Mouse (Mus musculus): ENCODE measurements around the gene Gm44790. TPM values are rescaled to one million over a fixed set of nuclear protein-coding genes. Genes with fewer than 3 reads are reported as not detected.
"Not testable (repeated sequence)": the region's sequence is repeated elsewhere in the genome, so short reads cannot be mapped to it uniquely, and the experiment has no call there.

Gene Gm44790
- polyA plus RNA-seq (2014; fragmentation: Nextera tagmentation; extraction: Ambion mirVana): not detected in 2 replicates

- ATAC-seq (ENCODE audit: insufficient read depth, low FRiP score, low TSS enrichment): no peak
- WGBS: 95% methylated on average over 1 of the region's 1 CpGs
- Histone ChIP-seq H3K9me3 (ENCODE audit: control insufficient read depth, low read length) (no peaks in the 10 kb centered on the region), H3K9ac (ENCODE audit: low read length) (no peak within 1 kb of the TSS), H3K4me1 (ENCODE audit: control insufficient read depth, insufficient read depth, low read length) (no peaks in the 10 kb centered on the region), H3K36me3 (ENCODE audit: control insufficient read depth, insufficient read depth, low read length) (peaks cover 19% of the 10 kb centered on the region), H3K27ac (ENCODE audit: low read depth, low read length) (no peak within 1 kb of the TSS), H3K27me3 (ENCODE audit: control insufficient read depth, insufficient read depth, low read length) (no peaks in the 10 kb centered on the region), H3K4me2 (ENCODE audit: low read depth) (no peak within 1 kb of the TSS), H3K4me3 (ENCODE audit: low read depth, low read length) (no peak within 1 kb of the TSS)
- no peak for DNase-seq (ENCODE audit: low spot score)
Measured at GRCm38 (mm10) chr6:86426358-86426757, at the start of gene Gm44790. Gene Gm44790, plus strand, starts transcription at chr6:86426658.

- no peak overlapping the region for H3K4me3 ChIP-seq (ENCODE audit: low read depth, low read length)
- H3K9ac ChIP-seq (ENCODE audit: low read length): no peak overlapping the region
- no peak overlapping the region for H3K4me2 ChIP-seq (ENCODE audit: low read depth)
- WGBS: 93% methylated on average over 3 of the region's 3 CpGs
- H3K27ac ChIP-seq (ENCODE audit: low read depth, low read length): no peak overlapping the region
- H3K27me3 ChIP-seq (ENCODE audit: control insufficient read depth, insufficient read depth, low read length): no peaks in the 10 kb centered on the region
- H3K9me3 ChIP-seq (ENCODE audit: control insufficient read depth, low read length): no peaks in the 10 kb centered on the region
- no peak for ATAC-seq (ENCODE audit: insufficient read depth, low FRiP score, low TSS enrichment)
- DNase-seq (ENCODE audit: low spot score): no peak
- H3K4me1 ChIP-seq (ENCODE audit: control insufficient read depth, insufficient read depth, low read length): no peaks in the 10 kb centered on the region
- peaks cover 14% of the 10 kb centered on the region for H3K36me3 ChIP-seq (ENCODE audit: control insufficient read depth, insufficient read depth, low read length)
Measured at GRCm38 (mm10) chr6:86378341-86378740, 48.1 kb upstream of the Gm44790 start.

GRCm38 (mm10) chr6:86380112-86380511, 46.3 kb upstream of the Gm44790 start:
- H3K27me3 ChIP-seq (ENCODE audit: control insufficient read depth, insufficient read depth, low read length); H3K9me3 ChIP-seq (ENCODE audit: control insufficient read depth, low read length); H3K9ac ChIP-seq (ENCODE audit: low read length); H3K4me3 ChIP-seq (ENCODE audit: low read depth, low read length); H3K4me1 ChIP-seq (ENCODE audit: control insufficient read depth, insufficient read depth, low read length); H3K27ac ChIP-seq (ENCODE audit: low read depth, low read length); DNase-seq (ENCODE audit: low spot score); ATAC-seq (ENCODE audit: insufficient read depth, low FRiP score, low TSS enrichment); H3K4me2 ChIP-seq (ENCODE audit: low read depth): not testable (repeated sequence)
- WGBS: 66% methylated on average over 6 of the region's 8 CpGs
- peaks cover 14% of the 10 kb centered on the region for H3K36me3 ChIP-seq (ENCODE audit: control insufficient read depth, insufficient read depth, low read length)

GRCm38 (mm10) chr6:86382551-86382950, 43.9 kb upstream of the Gm44790 start:
- no peak overlapping the region for H3K4me3 ChIP-seq (ENCODE audit: low read depth, low read length)
- no peak overlapping the region for H3K4me2 ChIP-seq (ENCODE audit: low read depth)
- no peaks in the 10 kb centered on the region for H3K9me3 ChIP-seq (ENCODE audit: control insufficient read depth, low read length)
- H3K4me1 ChIP-seq (ENCODE audit: control insufficient read depth, insufficient read depth, low read length): no peaks in the 10 kb centered on the region
- no peak overlapping the region for H3K9ac ChIP-seq (ENCODE audit: low read length)
- ATAC-seq (ENCODE audit: insufficient read depth, low FRiP score, low TSS enrichment): no peak
- no peak for DNase-seq (ENCODE audit: low spot score)
- H3K36me3 ChIP-seq (ENCODE audit: control insufficient read depth, insufficient read depth, low read length): peaks cover 10% of the 10 kb centered on the region
- no peaks in the 10 kb centered on the region for H3K27me3 ChIP-seq (ENCODE audit: control insufficient read depth, insufficient read depth, low read length)
- H3K27ac ChIP-seq (ENCODE audit: low read depth, low read length): no peak overlapping the region

- no peak overlapping the region for H3K27ac ChIP-seq (ENCODE audit: low read depth, low read length)
- H3K4me3 ChIP-seq (ENCODE audit: low read depth, low read length): no peak overlapping the region
- WGBS: 43% methylated on average over 16 of the region's 16 CpGs
- DNase-seq (ENCODE audit: low spot score): no peak
- H3K27me3 ChIP-seq (ENCODE audit: control insufficient read depth, insufficient read depth, low read length): no peaks in the 10 kb centered on the region
- H3K9ac ChIP-seq (ENCODE audit: low read length): no peak overlapping the region
- peaks cover 8% of the 10 kb centered on the region for H3K36me3 ChIP-seq (ENCODE audit: control insufficient read depth, insufficient read depth, low read length)
- H3K9me3 ChIP-seq (ENCODE audit: control insufficient read depth, low read length): no peaks in the 10 kb centered on the region
- ATAC-seq (ENCODE audit: insufficient read depth, low FRiP score, low TSS enrichment): no peak
- no peak overlapping the region for H3K4me2 ChIP-seq (ENCODE audit: low read depth)
- H3K4me1 ChIP-seq (ENCODE audit: control insufficient read depth, insufficient read depth, low read length): no peaks in the 10 kb centered on the region
Measured at GRCm38 (mm10) chr6:86383370-86383769, 43.1 kb upstream of the Gm44790 start.

- H3K36me3 ChIP-seq (ENCODE audit: control insufficient read depth, insufficient read depth, low read length): peaks cover 12% of the 10 kb centered on the region
- H3K4me3 ChIP-seq (ENCODE audit: low read depth, low read length): no peak overlapping the region
- H3K9ac ChIP-seq (ENCODE audit: low read length): no peak overlapping the region
- no peak for ATAC-seq (ENCODE audit: insufficient read depth, low FRiP score, low TSS enrichment)
- DNase-seq (ENCODE audit: low spot score): no peak
- no peak overlapping the region for H3K27ac ChIP-seq (ENCODE audit: low read depth, low read length)
- no peak overlapping the region for H3K4me2 ChIP-seq (ENCODE audit: low read depth)
- no peaks in the 10 kb centered on the region for H3K4me1 ChIP-seq (ENCODE audit: control insufficient read depth, insufficient read depth, low read length)
- H3K9me3 ChIP-seq (ENCODE audit: control insufficient read depth, low read length): no peaks in the 10 kb centered on the region
- no peaks in the 10 kb centered on the region for H3K27me3 ChIP-seq (ENCODE audit: control insufficient read depth, insufficient read depth, low read length)
- WGBS: 77% methylated on average over 4 of the region's 4 CpGs
Measured at GRCm38 (mm10) chr6:86384692-86385091, 41.8 kb upstream of the Gm44790 start.

GRCm38 (mm10) chr6:86385362-86386104, 40.9 kb upstream of the Gm44790 start:
- WGBS: 89% methylated on average over 5 of the region's 5 CpGs
- no peak overlapping the region for H3K9ac ChIP-seq (ENCODE audit: low read length)
- no peak overlapping the region for H3K4me2 ChIP-seq (ENCODE audit: low read depth)
- no peaks in the 10 kb centered on the region for H3K4me1 ChIP-seq (ENCODE audit: control insufficient read depth, insufficient read depth, low read length)
- peaks cover 18% of the 10 kb centered on the region for H3K36me3 ChIP-seq (ENCODE audit: control insufficient read depth, insufficient read depth, low read length)
- DNase-seq (ENCODE audit: low spot score) (no peak), ATAC-seq (ENCODE audit: insufficient read depth, low FRiP score, low TSS enrichment) (no peak)
- no peaks in the 10 kb centered on the region for H3K9me3 ChIP-seq (ENCODE audit: control insufficient read depth, low read length)
- no peak overlapping the region for H3K4me3 ChIP-seq (ENCODE audit: low read depth, low read length)
- H3K27ac ChIP-seq (ENCODE audit: low read depth, low read length): no peak overlapping the region
- H3K27me3 ChIP-seq (ENCODE audit: control insufficient read depth, insufficient read depth, low read length): no peaks in the 10 kb centered on the region

GRCm38 (mm10) chr6:86387313-86387712, 39.1 kb upstream of the Gm44790 start:
- Histone ChIP-seq H3K4me1 (ENCODE audit: control insufficient read depth, insufficient read depth, low read length) (no peaks in the 10 kb centered on the region), H3K36me3 (ENCODE audit: control insufficient read depth, insufficient read depth, low read length) (peaks cover 24% of the 10 kb centered on the region), H3K9me3 (ENCODE audit: control insufficient read depth, low read length) (no peaks in the 10 kb centered on the region), H3K27me3 (ENCODE audit: control insufficient read depth, insufficient read depth, low read length) (no peaks in the 10 kb centered on the region), H3K4me3 (ENCODE audit: low read depth, low read length) (no peak overlapping the region), H3K4me2 (ENCODE audit: low read depth) (no peak overlapping the region), H3K27ac (ENCODE audit: low read depth, low read length) (no peak overlapping the region), H3K9ac (ENCODE audit: low read length) (no peak overlapping the region)
- 88% methylated on average over 12 of the region's 12 CpGs for WGBS
- DNase-seq (ENCODE audit: low spot score) (no peak), ATAC-seq (ENCODE audit: insufficient read depth, low FRiP score, low TSS enrichment) (no peak)

- Histone ChIP-seq H3K4me2 (ENCODE audit: low read depth) (no peak overlapping the region), H3K36me3 (ENCODE audit: control insufficient read depth, insufficient read depth, low read length) (peaks cover 24% of the 10 kb centered on the region), H3K27me3 (ENCODE audit: control insufficient read depth, insufficient read depth, low read length) (no peaks in the 10 kb centered on the region), H3K4me3 (ENCODE audit: low read depth, low read length) (no peak overlapping the region), H3K4me1 (ENCODE audit: control insufficient read depth, insufficient read depth, low read length) (no peaks in the 10 kb centered on the region), H3K27ac (ENCODE audit: low read depth, low read length) (no peak overlapping the region), H3K9me3 (ENCODE audit: control insufficient read depth, low read length) (no peaks in the 10 kb centered on the region), H3K9ac (ENCODE audit: low read length) (no peak overlapping the region)
- ATAC-seq (ENCODE audit: insufficient read depth, low FRiP score, low TSS enrichment) (no peak), DNase-seq (ENCODE audit: low spot score) (no peak)
- WGBS: 84% methylated on average over 18 of the region's 18 CpGs
Measured at GRCm38 (mm10) chr6:86388461-86388860, 38.0 kb upstream of the Gm44790 start.
